Mouse (Mus musculus) adrenal gland (tissue): ENCODE measurements at regions not wholly inside any gene's neighbourhood (a gene's known extent, or its start where the extent isn't known, plus 50 kb on each side); places are given as distances from the start of the nearest gene placed in this dataset.

Experiments
- intact Hi-C: fragments of 180-260 bp; cut with DNase I; formaldehyde crosslinking; loops from one replicate; pipeline ENCODE4 v1.15.1; 2025

GRCm38 (mm10) chr7:136402688-136403597 lies 491.5 kb upstream of the Mgmt start:
- intact Hi-C loops = no loop called here

- intact Hi-C loops = no loop called here
These were observed 489.0 kb upstream of the Mgmt start for GRCm38 (mm10) chr7:136405391-136405790.

- intact Hi-C loops = no loop called here
These were observed 487.9 kb upstream of the Mgmt start for GRCm38 (mm10) chr7:136406258-136407100.

GRCm38 (mm10) chr7:136414808-136415207 lies 479.6 kb upstream of the Mgmt start:
- intact Hi-C loops = no loop called here

GRCm38 (mm10) chr7:136417327-136417726 lies 477.1 kb upstream of the Mgmt start:
- intact Hi-C loops = no loop called here

GRCm38 (mm10) chr7:136423846-136424531 lies 470.4 kb upstream of the Mgmt start:
- intact Hi-C loops = no loop called here

- intact Hi-C loops = no loop called here
These were observed 467.2 kb upstream of the Mgmt start for GRCm38 (mm10) chr7:136427164-136427563.

GRCm38 (mm10) chr7:136430085-136431011 lies 464.1 kb upstream of the Mgmt start:
- intact Hi-C loops = no loop called here

GRCm38 (mm10) chr7:136433699-136434098 lies 460.7 kb upstream of the Mgmt start:
- intact Hi-C loops = no loop called here

GRCm38 (mm10) chr7:136434510-136434909 lies 459.9 kb upstream of the Mgmt start:
- intact Hi-C loops = no loop called here

- intact Hi-C loops = no loop called here
These were observed 451.0 kb upstream of the Mgmt start for GRCm38 (mm10) chr7:136443436-136443835.

- intact Hi-C loops = no loop called here
These were observed 449.3 kb upstream of the Mgmt start for GRCm38 (mm10) chr7:136445091-136445490.

GRCm38 (mm10) chr7:136449286-136449685 lies 445.1 kb upstream of the Mgmt start:
- intact Hi-C loops = no loop called here

GRCm38 (mm10) chr7:136451672-136452361 lies 442.6 kb upstream of the Mgmt start:
- intact Hi-C loops = no loop called here

- intact Hi-C loops = no loop called here
These were observed 441.9 kb upstream of the Mgmt start for GRCm38 (mm10) chr7:136452561-136452960.

GRCm38 (mm10) chr7:136457171-136457570 lies 437.2 kb upstream of the Mgmt start:
- intact Hi-C loops = no loop called here

- intact Hi-C loops = no loop called here
These were observed 436.5 kb upstream of the Mgmt start for GRCm38 (mm10) chr7:136457867-136458448.

- intact Hi-C loops = no loop called here
These were observed 417.3 kb upstream of the Mgmt start for GRCm38 (mm10) chr7:136477135-136477534.

- intact Hi-C loops = no loop called here
These were observed 413.7 kb upstream of the Mgmt start for GRCm38 (mm10) chr7:136480641-136481202.
